Mouse (Mus musculus): Measurements from ENCODE around the gene Dcaf6. TPM values are rescaled to one million over a fixed set of nuclear protein-coding genes. Genes with fewer than 3 reads are reported as not detected.

The Dcaf6 gene
- polyA plus RNA-seq, 1 experiment = 161 TPM

DNA sequence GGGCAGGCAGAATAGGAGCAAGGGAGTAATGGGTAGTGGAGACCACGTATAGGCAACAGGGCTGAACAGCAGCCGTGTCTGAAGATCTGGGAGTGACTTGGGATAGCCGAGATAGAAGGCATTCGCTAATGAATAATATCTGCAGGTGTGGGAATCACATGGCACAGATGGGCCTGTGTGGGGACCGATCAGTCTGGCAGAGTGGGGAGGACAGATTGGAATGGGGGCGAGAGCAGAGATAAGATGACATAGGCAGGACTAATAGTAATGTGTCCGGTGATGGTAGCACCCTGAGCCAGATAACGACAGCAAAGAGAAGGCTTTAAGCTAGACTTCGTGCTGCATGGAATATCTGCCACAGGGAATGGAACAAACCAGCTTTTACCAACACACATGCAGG lies 172.1 kb downstream of the Dcaf6 start:
- Histone ChIP-seq H3K4me3 (ENCODE audit: control insufficient read depth, low read depth, low read length) (no peak overlapping the region), H3K4me1 (ENCODE audit: control insufficient read depth, insufficient read depth, low read length) (no peaks in the 10 kb centered on the region), H3K36me3 (ENCODE audit: control insufficient read depth, insufficient read depth, low read length) (no peaks in the 10 kb centered on the region), H3K27ac (ENCODE audit: control insufficient read depth, insufficient read depth, low read depth, low read length) (no peak overlapping the region), H3K27me3 (ENCODE audit: control insufficient read depth, insufficient read depth, low read length) (no peaks in the 10 kb centered on the region)
- TF ChIP-seq POLR2A (IDR thresholded peaks at IDR 0.05; ENCODE audit: control insufficient read depth, low read depth, low read length) (no peak), CTCF (IDR thresholded peaks at IDR 0.05; ENCODE audit: control insufficient read depth, insufficient read depth, insufficient replicate concordance, low read depth, low read length) (no peak)

DNA sequence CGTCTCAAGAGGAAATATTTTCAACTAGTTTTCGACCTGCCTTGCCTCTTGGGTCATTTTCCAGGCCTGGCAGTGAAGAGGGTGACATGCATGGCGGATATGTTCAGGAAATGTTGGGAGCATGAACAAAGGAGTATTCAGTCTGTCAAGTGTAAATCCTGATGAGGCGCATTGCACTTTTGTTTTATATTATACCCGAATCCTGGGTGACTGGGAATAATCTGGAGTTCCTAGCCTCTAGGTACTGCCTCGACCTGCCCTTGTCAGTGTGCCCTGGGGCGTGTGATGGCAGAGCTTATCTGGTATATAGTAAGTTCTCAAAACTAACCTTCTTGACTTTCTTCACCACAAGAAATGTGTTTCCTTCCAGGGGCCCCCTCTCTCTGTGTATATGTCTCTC lies 176.2 kb downstream of the Dcaf6 start:
- TF ChIP-seq POLR2A (IDR thresholded peaks at IDR 0.05; ENCODE audit: control insufficient read depth, low read depth, low read length) (no peak), CTCF (IDR thresholded peaks at IDR 0.05; ENCODE audit: control insufficient read depth, insufficient read depth, insufficient replicate concordance, low read depth, low read length) (no peak)
- Histone ChIP-seq H3K36me3 (ENCODE audit: control insufficient read depth, insufficient read depth, low read length) (no peaks in the 10 kb centered on the region), H3K4me3 (ENCODE audit: control insufficient read depth, low read depth, low read length) (no peak overlapping the region), H3K27me3 (ENCODE audit: control insufficient read depth, insufficient read depth, low read length) (no peaks in the 10 kb centered on the region), H3K27ac (ENCODE audit: control insufficient read depth, insufficient read depth, low read depth, low read length) (no peak overlapping the region), H3K4me1 (ENCODE audit: control insufficient read depth, insufficient read depth, low read length) (peaks cover 3% of the 10 kb centered on the region)

DNA sequence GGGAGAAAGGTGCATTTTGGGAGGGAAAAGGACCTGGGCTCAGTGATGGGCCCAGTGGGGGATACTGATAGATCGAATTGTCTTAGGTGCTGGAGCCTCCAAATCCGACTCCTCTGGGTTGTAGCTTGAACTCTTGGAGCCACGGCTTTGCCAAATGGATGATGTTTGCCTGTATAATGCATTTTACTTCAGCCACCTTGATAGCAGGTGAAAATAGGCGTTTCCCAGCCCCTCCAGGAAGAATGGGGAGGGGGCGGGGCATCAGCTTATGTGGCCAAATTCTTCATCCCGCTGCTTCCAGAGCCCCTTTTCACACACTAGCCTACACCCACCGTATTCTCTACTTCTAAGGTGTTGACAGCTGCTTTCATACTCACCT lies 177.3 kb downstream of the Dcaf6 start:
- H3K36me3 ChIP-seq (ENCODE audit: control insufficient read depth, insufficient read depth, low read length) = no peaks in the 10 kb centered on the region
- H3K27me3 ChIP-seq (ENCODE audit: control insufficient read depth, insufficient read depth, low read length) = no peaks in the 10 kb centered on the region
- no peak overlapping the region for H3K27ac ChIP-seq (ENCODE audit: control insufficient read depth, insufficient read depth, low read depth, low read length)
- TF ChIP-seq CTCF (IDR thresholded peaks at IDR 0.05; ENCODE audit: control insufficient read depth, insufficient read depth, insufficient replicate concordance, low read depth, low read length) (no peak), POLR2A (IDR thresholded peaks at IDR 0.05; ENCODE audit: control insufficient read depth, low read depth, low read length) (no peak)
- peaks cover 3% of the 10 kb centered on the region for H3K4me1 ChIP-seq (ENCODE audit: control insufficient read depth, insufficient read depth, low read length)
- no peak overlapping the region for H3K4me3 ChIP-seq (ENCODE audit: control insufficient read depth, low read depth, low read length)

- no peak for TF ChIP-seq POLR2A (IDR thresholded peaks at IDR 0.05; ENCODE audit: control insufficient read depth, low read depth, low read length)
- no peak overlapping the region for H3K27ac ChIP-seq (ENCODE audit: control insufficient read depth, insufficient read depth, low read depth, low read length)
These were observed 177.9 kb downstream of the Dcaf6 start for GRCm38 (mm10) chr1:165282222-165282966.

GRCm38 (mm10) chr1:165281351-165282221 lies 178.7 kb downstream of the Dcaf6 start:
- Histone ChIP-seq H3K4me1 (ENCODE audit: control insufficient read depth, insufficient read depth, low read length) (peaks cover 3% of the 10 kb centered on the region), H3K4me3 (ENCODE audit: control insufficient read depth, low read depth, low read length) (peak overlapping the region; percentile 47), H3K27me3 (ENCODE audit: control insufficient read depth, insufficient read depth, low read length) (no peaks in the 10 kb centered on the region), H3K27ac (ENCODE audit: control insufficient read depth, insufficient read depth, low read depth, low read length) (no peak overlapping the region), H3K36me3 (ENCODE audit: control insufficient read depth, insufficient read depth, low read length) (no peaks in the 10 kb centered on the region)
- TF ChIP-seq CTCF (IDR thresholded peaks at IDR 0.05; ENCODE audit: control insufficient read depth, insufficient read depth, insufficient replicate concordance, low read depth, low read length) (no peak), POLR2A (IDR thresholded peaks at IDR 0.05; ENCODE audit: control insufficient read depth, low read depth, low read length) (no peak)

More at GRCm38 (mm10) chr1:165282222-165282966, 177.9 kb downstream of the Dcaf6 start:
- Histone ChIP-seq H3K27me3 (ENCODE audit: control insufficient read depth, insufficient read depth, low read length) (no peaks in the 10 kb centered on the region), H3K36me3 (ENCODE audit: control insufficient read depth, insufficient read depth, low read length) (no peaks in the 10 kb centered on the region), H3K4me1 (ENCODE audit: control insufficient read depth, insufficient read depth, low read length) (peaks cover 3% of the 10 kb centered on the region), H3K4me3 (ENCODE audit: control insufficient read depth, low read depth, low read length) (peak overlapping the region; percentile 47)

DNA sequence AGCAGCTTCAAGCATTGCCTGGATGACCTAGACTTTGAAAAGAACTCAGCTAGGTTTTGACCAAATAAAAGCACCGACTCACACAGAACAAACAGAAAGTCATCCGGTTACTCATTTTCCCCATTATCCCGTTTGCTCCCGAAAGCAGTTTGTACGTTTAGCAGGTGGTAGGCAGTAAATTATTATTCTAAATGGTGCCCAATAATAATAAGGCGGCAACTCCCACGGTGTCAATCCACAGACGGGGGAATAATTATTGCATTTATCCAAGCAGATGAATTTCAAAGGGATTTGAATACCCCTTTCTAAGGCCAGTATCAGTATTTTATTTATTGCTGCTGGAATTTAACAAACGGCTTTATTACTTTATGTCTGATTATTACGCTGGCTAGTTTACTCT lies 179.5 kb downstream of the Dcaf6 start:
- no peak overlapping the region for H3K27ac ChIP-seq (ENCODE audit: control insufficient read depth, insufficient read depth, low read depth, low read length)
- H3K4me1 ChIP-seq (ENCODE audit: control insufficient read depth, insufficient read depth, low read length) = peaks cover 3% of the 10 kb centered on the region
- TF ChIP-seq CTCF (IDR thresholded peaks at IDR 0.05; ENCODE audit: control insufficient read depth, insufficient read depth, insufficient replicate concordance, low read depth, low read length) (no peak), POLR2A (IDR thresholded peaks at IDR 0.05; ENCODE audit: control insufficient read depth, low read depth, low read length) (no peak)
- no peak overlapping the region for H3K4me3 ChIP-seq (ENCODE audit: control insufficient read depth, low read depth, low read length)
- no peaks in the 10 kb centered on the region for H3K27me3 ChIP-seq (ENCODE audit: control insufficient read depth, insufficient read depth, low read length)
- H3K36me3 ChIP-seq (ENCODE audit: control insufficient read depth, insufficient read depth, low read length) = no peaks in the 10 kb centered on the region

Other genes with a start within 250 kb of the Dcaf6 start
- gene Tiprl, start 223.5 kb downstream of the Dcaf6 start, polyA plus RNA-seq (2012; rRNA removed) = 79.5 and 84.0 TPM in 2 replicates
- 0.59 and 0.60 TPM in 2 replicates for gene Gpr161, start 164.7 kb downstream of the Dcaf6 start, polyA plus RNA-seq (2012; rRNA removed)
- 320 and 352 TPM in 2 replicates for gene Mpc2, start 162 bp upstream of the Dcaf6 start, polyA plus RNA-seq (2012; rRNA removed)
- 82.5 and 86.7 TPM in 2 replicates for gene Adcy10, start 24.7 kb upstream of the Dcaf6 start, polyA plus RNA-seq (2012; rRNA removed)
- 32.3 and 45.3 TPM in 2 replicates for gene Mpzl1, start 174.1 kb upstream of the Dcaf6 start, polyA plus RNA-seq (2012; rRNA removed)
- 0.89 and 1.1 TPM in 2 replicates for gene Rcsd1, start 249.3 kb upstream of the Dcaf6 start, polyA plus RNA-seq (2012; rRNA removed)